ENCODE assay signal across 8 mouse cellular contexts in the genomic region with DNA sequence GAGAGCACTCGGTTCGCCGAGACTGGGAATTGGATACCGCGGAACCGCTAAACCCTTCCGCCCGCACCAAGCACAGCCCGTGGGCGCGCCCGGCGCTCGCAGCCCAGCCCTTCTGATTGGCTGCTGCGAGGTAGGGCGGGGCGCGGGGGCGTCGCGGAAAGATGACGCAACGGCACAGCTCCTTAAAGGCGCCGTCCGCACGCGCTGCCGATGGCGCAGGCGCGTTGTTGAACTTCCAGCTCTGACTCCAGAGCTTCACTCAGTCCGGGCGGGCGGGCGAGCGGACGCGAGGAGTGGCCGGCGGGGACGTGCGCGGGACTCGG. TPM values are rescaled to one million over a fixed set of nuclear protein-coding genes. Genes with fewer than 3 reads are reported as not detected.
DNase-seq lines count a peak whose midpoint lies in the region; ATAC-seq and TF ChIP-seq lines count a peak whose summit lies in the region.

No protein-coding gene starts in this region.

- 0% methylated on average over 45 of the region's 45 CpGs for WGBS in forebrain, embryonic 15.5 days
- WGBS in lung, embryonic 14.5 days: under 1% methylated on average over 45 of the region's 45 CpGs
- under 1% methylated on average over 45 of the region's 45 CpGs for WGBS in olfactory bulb, adult 2 months
- under 1% methylated on average over 45 of the region's 45 CpGs for WGBS in thymus, adult 2 months

- intact Hi-C loops in heart, postnatal 36 days (cut with DNase I): loop anchor here (2.0 to 5.0 kb wide), 2 partner anchors 101 to 165 kb away; partner anchors contain the start of gene Gcsh

- peak overlapping the region; percentile 74 for H3K4me2 ChIP-seq in forebrain, embryonic 15.5 days (replicated peaks)
- peak overlapping the region; percentile 96 for H3K4me2 ChIP-seq in lung, embryonic 14.5 days

- peak; percentile 96 for ATAC-seq in forebrain, embryonic 15.5 days (replicated peaks)
- peak; percentile 95 for ATAC-seq in lung, embryonic 14.5 days (ENCODE audit: insufficient read depth)

- TF ChIP-seq CTCF in layer of hippocampus, adult 2 months (conservative IDR thresholded peaks at IDR 0.05): no peak
- TF ChIP-seq CTCF in lung, embryonic 14.5 days (IDR thresholded peaks at IDR 0.05; ENCODE audit: low read depth): no peak
- TF ChIP-seq CTCF in olfactory bulb, adult 2 months (IDR thresholded peaks at IDR 0.05; ENCODE audit: insufficient read depth, low read depth, low read length): no peak
- peak; percentile 43; the same call in 1 of the 2 replicates for TF ChIP-seq CTCF in thymus, adult 2 months (IDR thresholded peaks at IDR 0.05; ENCODE audit: borderline replicate concordance, control insufficient read depth, extremely low read depth, insufficient read depth, low read length, poor library complexity)

- peak; percentile 67; the same call in 1 of the 2 replicates for TF ChIP-seq POLR2A in olfactory bulb, adult 2 months (IDR thresholded peaks at IDR 0.05; ENCODE audit: insufficient read depth, low read depth, low read length)
- TF ChIP-seq POLR2A in thymus, adult 2 months (IDR thresholded peaks at IDR 0.05; ENCODE audit: control insufficient read depth, extremely low read depth, insufficient read depth, low read length, poor library complexity): peak; percentile 79

- H3K9me3 ChIP-seq in ES-E14 (ENCODE audit: control insufficient read depth, insufficient read depth, low read depth, low read length): no peaks in the 10 kb centered on the region
- no peaks in the 10 kb centered on the region for H3K9me3 ChIP-seq in forebrain, embryonic 15.5 days
- no peaks in the 10 kb centered on the region for H3K9me3 ChIP-seq in lung, embryonic 14.5 days (ENCODE audit: low read depth, low read length)

- peak overlapping the region; percentile 77 to 99 for H3K4me3 ChIP-seq in ES-E14 (ENCODE audit: insufficient read depth in 1 of 2, low read depth in 1 of 2, low read length in 2 of 2, poor library complexity in 1 of 2, severe bottlenecking in 1 of 2)
- H3K4me3 ChIP-seq in forebrain, embryonic 15.5 days: peak overlapping the region; percentile 65
- H3K4me3 ChIP-seq in layer of hippocampus, adult 2 months: peak overlapping the region; percentile 77
- peak overlapping the region; percentile 87 for H3K4me3 ChIP-seq in lung, embryonic 14.5 days (ENCODE audit: low read depth, low read length)
- H3K4me3 ChIP-seq in olfactory bulb, adult 2 months (ENCODE audit: insufficient read depth, low read depth, low read length): peak overlapping the region; percentile 57
- peak overlapping the region; percentile 84 for H3K4me3 ChIP-seq in thymus, adult 2 months (ENCODE audit: control insufficient read depth, insufficient read depth, low read length)

- H3K36me3 ChIP-seq in ES-E14 (ENCODE audit: control insufficient read depth, insufficient read depth, low read length, poor library complexity, severe bottlenecking): no peaks in the 10 kb centered on the region
- H3K36me3 ChIP-seq in forebrain, embryonic 15.5 days: no peaks in the 10 kb centered on the region
- no peaks in the 10 kb centered on the region for H3K36me3 ChIP-seq in lung, embryonic 14.5 days (ENCODE audit: insufficient read depth)
- no peaks in the 10 kb centered on the region for H3K36me3 ChIP-seq in thymus, adult 2 months (ENCODE audit: control insufficient read depth, insufficient read depth, low read length)

- peak; percentile 78 for DNase-seq in ES-E14 (ENCODE audit: low read depth, low spot score)
- peak; percentile 97 for DNase-seq in cerebellum, adult 11-12 months
- DNase-seq in heart, postnatal 36 days: peak; percentile 98 to 99
- DNase-seq in layer of hippocampus, adult 2 months (ENCODE audit: low spot score in 2 of 2): peak; percentile 95 to 99
- peak; percentile 99 for DNase-seq in lung, embryonic 14.5 days
- DNase-seq in thymus, adult 2 months: peak; percentile 95

- H3K27me3 ChIP-seq in forebrain, embryonic 15.5 days: no peaks in the 10 kb centered on the region
- H3K27me3 ChIP-seq in lung, embryonic 14.5 days (ENCODE audit: insufficient read depth, low read length): no peaks in the 10 kb centered on the region
- H3K27me3 ChIP-seq in thymus, adult 2 months (ENCODE audit: control insufficient read depth, insufficient read depth, low read length): no peaks in the 10 kb centered on the region

- in situ Hi-C loops in ES-E14 (cut with MboI; ENCODE audit: low sequenced_read_pairs in 2 of 2, unreplicated experiment in 2 of 2): no loop called here

- H3K27ac ChIP-seq in ES-E14 (ENCODE audit: insufficient read depth, low read depth, low read length, poor library complexity, severe bottlenecking): no peak overlapping the region
- peak overlapping the region; percentile 83 for H3K27ac ChIP-seq in forebrain, embryonic 15.5 days (replicated peaks)
- peak overlapping the region; percentile 90 for H3K27ac ChIP-seq in layer of hippocampus, adult 2 months
- H3K27ac ChIP-seq in lung, embryonic 14.5 days (ENCODE audit: low read depth): peak overlapping the region; percentile 78
- no peak overlapping the region for H3K27ac ChIP-seq in olfactory bulb, adult 2 months (ENCODE audit: insufficient read depth, low read depth, low read length)
- H3K27ac ChIP-seq in thymus, adult 2 months (ENCODE audit: control insufficient read depth, insufficient read depth, low read length): peak overlapping the region; percentile 19; the same call in 1 of the 2 replicates

- H3K4me1 ChIP-seq in ES-E14 (ENCODE audit: control insufficient read depth in 2 of 2, insufficient read depth in 2 of 2, low read length in 2 of 2, poor library complexity in 1 of 2): peaks cover 1 to 6% of the 10 kb centered on the region in 2 experiments; a peak in 2 of 4 replicates
- H3K4me1 ChIP-seq in forebrain, embryonic 15.5 days: peaks cover 32% of the 10 kb centered on the region
- H3K4me1 ChIP-seq in lung, embryonic 14.5 days (ENCODE audit: insufficient read depth): peaks cover 5% of the 10 kb centered on the region; the same call in 1 of the 2 replicates
- H3K4me1 ChIP-seq in olfactory bulb, adult 2 months (ENCODE audit: control insufficient read depth, insufficient read depth, low read length): peaks cover 12% of the 10 kb centered on the region
- peaks cover 15% of the 10 kb centered on the region for H3K4me1 ChIP-seq in thymus, adult 2 months (replicated peaks; ENCODE audit: control insufficient read depth, insufficient read depth, low read length)

- peak overlapping the region; percentile 81 for H3K9ac ChIP-seq in ES-E14 (ENCODE audit: insufficient read depth, low read depth, low read length, poor library complexity, severe bottlenecking)
- peak overlapping the region; percentile 73 for H3K9ac ChIP-seq in forebrain, embryonic 15.5 days (replicated peaks)
- H3K9ac ChIP-seq in lung, embryonic 14.5 days: peak overlapping the region; percentile 89

TF ChIP-seq in ES-E14, 5 proteins besides CTCF, POLR2A, EP300 and RAD21:
- no peak for TF ChIP-seq CHD2 (IDR thresholded peaks at IDR 0.05; ENCODE audit: low read depth, low read length)
- TF ChIP-seq MAFK (IDR thresholded peaks at IDR 0.05; ENCODE audit: insufficient read depth, low read depth, low read length): no peak
- TF ChIP-seq ZC3H11A (IDR thresholded peaks at IDR 0.05; ENCODE audit: borderline replicate concordance, low read depth, low read length): no peak
- TF ChIP-seq ZNF384 (IDR thresholded peaks at IDR 0.05; ENCODE audit: low read depth, low read length): no peak
- peak; percentile 67; the same call in 1 of the 2 replicates for TF ChIP-seq HCFC1 (IDR thresholded peaks at IDR 0.05; ENCODE audit: borderline replicate concordance, insufficient read depth, low read length)

RNA-seq across cellular contexts. Expression of gene Gan, which starts 0.2 kb away (rescaled TPM):
- total RNA-seq in ES-E14 (2012; rRNA removed): 6.7 and 7.9 TPM in 2 replicates
- polyA plus RNA-seq in forebrain, embryonic 15.5 days (2015; fragmentation: Nextera tagmentation; extraction: Ambion mirVana): 3.2 and 3.5 TPM in 2 replicates
- 1 to 10 TPM; 4.5 to 5.1 TPM for total RNA-seq in heart, postnatal 36 days (2021)
- total RNA-seq in layer of hippocampus, adult 2 months (2021): 10 to 100 TPM; 16.6 to 17.6 TPM
- 3.3 and 3.4 TPM in 2 replicates for polyA plus RNA-seq in lung, embryonic 14.5 days (2014; fragmentation: Nextera tagmentation; extraction: Ambion mirVana)
- not detected in 2 replicates for polyA plus RNA-seq in olfactory bulb, adult 2 months (2012; ENCODE audit: insufficient read depth, insufficient read length, low replicate concordance, missing spikeins)
- 6.3 and 7.1 TPM in 2 replicates for polyA plus RNA-seq in thymus, adult 2 months (2012; rRNA removed)

Comparison
In these comparisons a context has a peak if more than half of its experiments do, and no peak if none do; other contexts are left out.
1. H3K27ac ChIP-seq: peak in forebrain, embryonic 15.5 days (single experiment), layer of hippocampus, adult 2 months (single experiment), lung, embryonic 14.5 days (single experiment) and thymus, adult 2 months (single experiment); none in ES-E14 (single experiment) and olfactory bulb, adult 2 months (single experiment).
2. Peak in every context shown above with its lines, with median percentiles within 50 percentile points of each other: DNase-seq, H3K4me3 ChIP-seq and H3K9ac ChIP-seq.